Mouse (Mus musculus): ENCODE measurements around the gene Ifit3b.
"Not testable (repeated sequence)": the region's sequence is repeated elsewhere in the genome, so short reads cannot be mapped to it uniquely, and the experiment has no call there.

The Ifit3b gene

DNA sequence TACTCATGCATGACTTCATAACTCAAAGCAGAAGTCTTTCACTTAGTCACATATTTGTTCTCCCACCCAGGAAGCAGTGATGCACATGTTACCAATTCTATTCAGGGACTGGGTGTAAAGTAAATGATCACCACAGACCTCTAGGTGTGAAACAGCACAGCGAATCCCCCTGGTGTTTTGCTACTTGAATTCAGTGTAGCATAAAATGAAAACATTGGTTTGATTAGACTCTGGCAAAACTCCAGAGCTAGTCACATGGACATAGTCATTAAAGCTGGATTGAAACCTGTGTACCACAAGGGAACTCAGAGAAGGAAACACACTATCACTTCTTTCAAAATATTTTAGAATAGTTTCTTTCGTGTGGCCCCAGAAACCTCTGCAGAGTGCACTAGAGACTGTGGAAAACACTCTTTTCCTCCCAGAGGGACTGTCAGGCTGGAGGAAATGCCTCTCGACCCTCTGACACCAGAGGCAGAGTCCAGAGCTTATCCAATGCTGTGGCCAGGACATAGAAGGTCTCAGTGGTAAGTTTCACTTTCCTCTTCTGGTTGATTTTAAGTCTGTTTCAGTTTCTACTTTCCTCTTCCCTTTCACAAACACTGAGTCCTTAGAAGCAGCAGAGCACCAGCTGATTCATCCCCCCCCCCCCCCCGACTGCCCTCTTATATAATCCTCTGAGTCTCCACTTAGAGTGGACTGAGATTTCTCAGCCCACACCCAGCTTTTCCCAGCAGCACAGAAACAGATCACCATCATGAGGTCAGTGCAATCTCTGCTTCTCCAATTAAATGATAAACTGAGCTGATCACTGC, at the start of gene Ifit3b:
Gene Ifit3b (plus strand): TSS at position 734 of the 815 bp plus-strand sequence.
- not testable (repeated sequence) for DNase-seq (ENCODE audit: low read depth, low spot score)

- no peak for DNase-seq (ENCODE audit: low read depth, low spot score)
Observed at GRCm38 (mm10) chr19:34562556-34562955, 45.2 kb upstream of the Ifit3b start.

DNA sequence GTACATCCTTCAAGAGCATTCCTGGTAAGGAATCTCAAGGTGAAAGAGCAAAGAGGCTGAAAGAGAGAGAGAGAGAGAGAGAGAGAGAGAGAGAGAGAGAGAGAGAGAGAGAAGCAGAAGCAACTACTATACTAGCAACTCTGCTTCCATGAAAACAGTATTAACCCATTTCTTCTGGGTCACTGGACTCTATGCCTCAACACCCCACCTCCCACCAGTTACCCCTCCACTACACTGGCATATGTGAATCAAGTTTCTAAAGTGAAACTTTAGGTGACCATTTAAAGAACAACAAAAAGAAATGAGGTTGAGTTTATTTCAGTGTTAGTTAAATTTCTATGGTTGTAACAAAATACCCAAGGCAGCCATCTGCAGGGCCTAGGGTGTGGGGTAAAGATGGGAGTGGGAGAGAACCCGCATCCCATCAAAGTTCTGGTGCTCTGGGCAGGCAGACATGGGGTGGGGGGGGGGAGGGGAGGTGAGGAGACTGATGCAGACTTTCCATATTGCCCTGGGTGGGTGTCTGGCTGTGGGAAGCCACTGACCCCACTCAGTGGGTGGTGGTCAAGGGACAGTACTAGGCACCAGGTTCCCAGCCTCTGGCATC, 41.5 kb upstream of the Ifit3b start:
- DNase-seq (ENCODE audit: low read depth, low spot score) = no peak

DNA sequence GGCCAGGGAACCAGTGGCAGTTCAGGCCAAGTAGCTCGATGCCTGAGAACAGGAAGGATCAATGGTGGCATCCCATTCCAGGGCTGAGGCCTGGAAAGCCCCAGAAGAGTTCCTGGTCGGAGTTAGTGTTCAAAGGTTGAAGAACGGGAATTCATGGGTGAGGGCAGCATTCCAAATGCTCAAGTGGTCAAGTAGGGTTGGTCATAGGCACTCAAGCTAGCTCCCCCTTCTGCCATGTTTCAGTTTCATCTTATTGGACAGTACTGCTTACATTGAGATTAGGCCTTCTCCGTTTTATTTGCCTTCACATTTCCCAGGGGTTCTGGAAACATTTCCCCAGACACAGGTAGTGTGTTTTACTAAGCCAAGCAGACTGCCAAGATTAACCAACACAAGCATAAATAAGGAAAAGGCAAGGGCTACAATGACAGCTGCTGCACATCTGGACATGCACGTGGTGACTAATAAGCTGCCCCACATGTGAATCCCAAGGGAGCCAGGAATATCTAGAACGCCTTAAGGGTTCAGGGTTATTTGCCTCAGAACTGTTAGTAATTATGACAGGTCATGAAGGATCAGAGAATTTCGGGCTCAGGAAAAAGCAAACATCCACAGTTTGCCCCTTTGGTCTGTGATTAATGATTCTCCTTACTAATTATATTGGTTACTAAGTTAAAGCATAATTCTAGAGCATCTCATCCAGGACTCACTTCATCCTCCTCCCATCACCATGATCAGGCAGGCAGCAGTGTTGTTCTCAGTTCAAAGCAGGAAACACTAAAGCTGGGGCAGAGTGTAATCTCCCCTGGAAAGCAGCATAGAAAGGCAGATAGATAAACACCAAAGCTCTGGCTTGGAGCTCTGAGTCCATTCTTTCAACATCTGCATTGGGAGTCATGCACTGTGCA, 38.5 kb upstream of the Ifit3b start:
- no peak for DNase-seq (ENCODE audit: low read depth, low spot score)

- DNase-seq (ENCODE audit: low read depth, low spot score) = peak; percentile 38
Observed at GRCm38 (mm10) chr19:34569896-34570476, 37.8 kb upstream of the Ifit3b start.

DNA sequence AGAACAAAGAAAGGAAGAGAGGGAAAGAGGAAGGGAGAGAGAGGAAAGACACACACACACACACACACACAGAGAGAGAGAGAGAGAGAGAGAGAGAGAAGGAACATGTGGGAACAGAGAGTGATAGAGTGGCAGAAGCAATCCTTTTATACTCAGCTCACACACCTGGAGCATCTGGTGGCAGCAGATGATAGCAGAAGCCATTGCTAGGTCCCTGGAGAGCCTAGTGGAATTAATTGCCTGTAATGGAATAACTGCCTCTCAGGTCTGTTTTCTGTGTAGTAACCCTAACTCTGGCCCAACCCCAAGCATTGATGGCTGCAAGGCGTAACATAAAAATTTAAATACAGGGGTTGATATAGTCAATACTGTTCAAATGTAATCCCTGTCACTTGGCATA, 36.7 kb upstream of the Ifit3b start:
- DNase-seq (ENCODE audit: low read depth, low spot score) = no peak

DNA sequence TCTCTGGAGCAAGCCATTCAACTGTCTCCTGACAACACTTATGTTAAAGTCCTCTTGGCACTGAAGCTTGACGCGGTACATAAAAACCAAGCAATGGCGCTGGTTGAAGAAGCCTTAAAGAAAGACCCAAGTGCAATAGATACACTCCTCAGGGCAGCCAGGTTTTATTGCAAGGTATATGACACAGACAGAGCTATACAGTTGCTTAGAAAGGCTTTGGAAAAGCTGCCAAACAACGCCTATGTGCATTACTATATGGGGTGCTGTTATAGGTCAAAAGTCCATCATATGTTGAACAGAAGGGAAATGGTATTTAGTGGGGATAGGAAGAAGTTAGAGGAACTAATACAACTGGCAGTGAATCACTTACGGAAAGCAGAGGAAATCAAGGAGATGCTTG, 34.1 kb upstream of the Ifit3b start:
- DNase-seq (ENCODE audit: low read depth, low spot score) = no peak

DNA sequence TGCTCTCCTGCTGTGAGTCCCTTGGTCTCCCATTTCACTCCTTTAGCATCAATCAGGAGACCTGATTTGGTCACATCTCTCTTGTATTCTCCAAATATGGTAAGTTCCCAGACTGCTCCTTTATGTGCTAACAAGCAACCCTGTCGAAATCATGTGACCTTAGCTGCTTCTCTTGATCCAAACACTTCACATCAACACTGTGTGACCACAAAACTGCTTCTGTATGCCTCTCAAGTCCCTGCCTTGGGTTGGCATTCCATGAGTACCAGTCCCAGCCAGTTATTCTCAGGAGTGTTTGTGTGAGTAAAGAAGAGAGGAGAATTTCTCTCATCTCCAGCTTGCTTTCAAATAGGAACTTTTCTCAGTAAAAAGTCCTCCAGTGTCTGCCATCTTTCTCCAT, 30.6 kb upstream of the Ifit3b start:
- DNase-seq (ENCODE audit: low read depth, low spot score) = no peak

DNA sequence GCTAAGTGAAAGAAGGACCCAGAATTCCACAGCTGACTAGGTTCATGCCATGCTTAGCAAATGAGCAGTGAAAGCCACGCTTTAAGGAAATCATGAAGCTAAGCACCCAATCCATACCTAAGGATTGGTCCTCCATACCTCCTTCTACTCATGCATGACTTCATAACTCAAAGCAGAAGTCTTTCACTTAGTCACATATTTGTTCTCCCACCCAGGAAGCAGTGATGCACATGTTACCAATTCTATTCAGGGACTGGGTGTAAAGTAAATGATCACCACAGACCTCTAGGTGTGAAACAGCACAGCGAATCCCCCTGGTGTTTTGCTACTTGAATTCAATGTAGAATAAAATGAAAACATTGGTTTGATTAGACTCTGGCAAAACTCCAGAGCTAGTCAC, 25.1 kb upstream of the Ifit3b start:
- not testable (repeated sequence) for DNase-seq (ENCODE audit: low read depth, low spot score)

GRCm38 (mm10) chr19:34583126-34583766, 24.5 kb upstream of the Ifit3b start, which contains the start of gene Ifit3:
Gene Ifit3 (plus strand): TSS chr19:34583531.
- not testable (repeated sequence) for DNase-seq (ENCODE audit: low read depth, low spot score)

DNA sequence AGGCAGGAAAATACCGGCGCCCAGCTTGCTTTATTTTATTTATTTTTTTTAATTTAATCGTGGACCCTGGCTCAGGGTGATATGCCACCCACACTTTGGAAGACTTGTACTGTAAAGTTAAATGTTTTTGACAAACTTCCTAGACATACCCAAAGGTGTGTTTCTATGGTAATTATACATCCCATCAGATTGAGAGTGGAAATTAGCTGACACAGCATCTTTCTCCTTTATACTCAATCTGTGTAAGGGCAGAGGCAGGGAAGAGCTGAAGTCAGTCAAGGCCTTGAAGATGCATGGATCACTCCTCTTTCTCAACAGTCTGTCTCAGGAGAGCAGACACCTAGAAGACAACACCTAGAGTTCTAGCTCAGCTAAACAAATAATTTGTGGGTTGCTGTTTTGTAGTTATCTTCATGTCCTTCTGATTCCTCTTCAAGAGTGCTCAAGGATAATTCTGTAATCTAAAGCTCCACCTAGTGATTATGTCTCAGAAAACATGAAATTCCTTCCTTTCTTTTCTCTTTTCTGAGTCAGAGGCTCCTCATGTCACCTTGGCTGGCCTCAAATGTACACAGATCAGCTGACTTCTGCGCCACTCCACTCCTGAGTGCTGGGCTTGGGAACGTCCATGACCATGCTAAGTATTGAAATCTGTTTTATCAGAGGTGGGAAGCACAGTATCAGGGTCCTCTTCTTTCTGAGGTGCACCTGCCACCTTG, 21.9 kb upstream of the Ifit3b start:
- not testable (repeated sequence) for DNase-seq (ENCODE audit: low read depth, low spot score)

- not testable (repeated sequence) for DNase-seq (ENCODE audit: low read depth, low spot score)
Observed at GRCm38 (mm10) chr19:34587898-34588692, 19.7 kb upstream of the Ifit3b start.

DNA sequence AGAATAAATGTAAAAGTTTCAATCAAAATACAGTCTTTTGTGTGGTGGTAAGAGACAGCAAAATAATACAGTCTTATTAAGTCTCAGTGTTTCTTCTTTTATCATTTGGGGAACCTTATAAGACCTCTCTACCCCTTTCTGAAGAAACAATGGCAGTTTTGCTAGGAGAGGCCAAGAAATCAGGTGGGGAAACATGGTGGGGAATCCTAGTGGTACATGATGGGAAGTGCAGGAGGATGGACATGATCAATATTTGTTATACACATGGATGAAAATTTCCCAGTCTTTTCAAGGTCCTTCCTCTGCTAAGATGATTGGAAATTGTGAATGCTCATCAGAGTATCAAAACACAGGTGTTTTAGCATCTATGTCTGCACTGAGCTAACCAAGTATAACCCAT, 18.8 kb upstream of the Ifit3b start:
- no peak for DNase-seq (ENCODE audit: low read depth, low spot score)

- DNase-seq (ENCODE audit: low read depth, low spot score) = no peak
Observed at GRCm38 (mm10) chr19:34593456-34593855, 14.3 kb upstream of the Ifit3b start.

- DNase-seq (ENCODE audit: low read depth, low spot score) = not testable (repeated sequence)
Observed at GRCm38 (mm10) chr19:34594523-34594922, 13.2 kb upstream of the Ifit3b start.

- DNase-seq (ENCODE audit: low read depth, low spot score) = no peak
Observed at GRCm38 (mm10) chr19:34596811-34597210, 11.0 kb upstream of the Ifit3b start.

DNA sequence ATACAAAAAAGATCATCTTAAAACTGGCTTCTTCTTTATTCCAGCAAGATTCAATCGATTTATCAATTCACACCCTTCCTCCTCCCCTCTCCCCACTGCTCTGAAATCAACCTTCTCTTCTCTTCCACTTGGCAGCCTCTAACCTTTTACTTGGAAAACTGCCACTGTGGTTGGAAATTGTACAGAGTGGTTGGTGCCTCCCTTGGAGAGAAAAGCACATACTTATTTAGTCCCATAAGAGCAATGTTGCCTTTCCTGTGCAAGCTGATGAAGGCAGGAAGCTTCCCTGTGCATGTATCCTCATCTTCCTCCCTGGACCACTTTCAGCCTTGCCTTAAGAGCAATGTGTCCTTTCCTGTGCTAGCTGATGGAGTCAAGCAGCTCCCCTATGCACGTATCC, 9.4 kb upstream of the Ifit3b start:
- DNase-seq (ENCODE audit: low read depth, low spot score) = no peak

- peak; percentile 54 for DNase-seq (ENCODE audit: low read depth, low spot score)
Observed at GRCm38 (mm10) chr19:34599250-34599649, 8.5 kb upstream of the Ifit3b start.

DNA sequence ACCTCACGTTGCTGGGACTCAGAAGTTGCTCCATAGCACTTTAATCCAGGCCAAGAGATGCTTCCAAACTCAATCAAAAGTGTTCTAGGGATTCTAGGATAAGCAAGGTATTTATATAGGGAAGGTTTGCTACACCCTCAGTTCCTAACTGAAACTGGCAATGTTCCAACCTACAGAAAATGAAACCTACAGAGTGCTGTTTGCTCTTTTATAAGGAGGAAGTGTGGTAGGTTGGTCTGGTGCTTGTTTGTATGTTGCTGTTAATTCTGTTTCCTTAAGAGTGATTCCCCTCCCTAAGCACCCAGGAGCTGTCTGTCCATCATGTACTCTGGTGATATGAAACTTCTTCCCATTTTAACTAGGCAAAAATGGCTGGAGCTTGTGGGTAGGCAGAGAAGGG, 5.9 kb upstream of the Ifit3b start, which contains the start of gene Ifit1bl1:
Gene Ifit1bl1 (minus strand): TSS at position 69 of the 400 bp plus-strand sequence.
- peak; percentile 42 for DNase-seq (ENCODE audit: low read depth, low spot score)

- DNase-seq (ENCODE audit: low read depth, low spot score) = no peak
Observed at GRCm38 (mm10) chr19:34605472-34605871, 2.3 kb upstream of the Ifit3b start.

All from A20 (cell line).